Mouse (Mus musculus) hindbrain, embryonic 11.5 days (tissue): ENCODE data around the gene Ip6k3. TPM values are rescaled to one million over a fixed set of nuclear protein-coding genes. Genes with fewer than 3 reads are reported as not detected.

Source experiments
- ATAC-seq: fragments of 200-750 bp; cut with Nextera tagmentation; 2 replicates; pipeline ENCODE4 v1.8.0; 2017; ENCODE audit warnings: mild to moderate bottlenecking, moderate TSS enrichment, moderate library complexity; ENCODE audit not compliant: low FRiP score
- DNase-seq: peaks from one replicate; pipeline ENCODE4 v3.0.0-alpha.2; 2015; ENCODE audit warnings: low spot score
- H3K27ac ChIP-seq: fragments of 300-500 bp; sonication (generic); 2 replicates; pipeline ENCODE4 v1.5.1; 2014; ENCODE audit warnings: mild to moderate bottlenecking, low read depth, low read length
- H3K27me3 ChIP-seq: fragments of 300-500 bp; sonication (generic); 2 replicates; pipeline ENCODE4 v1.6.1; 2014; ENCODE audit warnings: mild to moderate bottlenecking, low read length, moderate library complexity, mixed read lengths; ENCODE audit not compliant: control insufficient read depth, insufficient read depth
- H3K36me3 ChIP-seq: fragments of 300-500 bp; sonication (generic); 2 replicates; pipeline ENCODE4 v1.6.1; 2014; ENCODE audit warnings: mild to moderate bottlenecking, low read length, moderate library complexity, mixed read lengths; ENCODE audit not compliant: control insufficient read depth, insufficient read depth
- H3K4me1 ChIP-seq: fragments of 300-500 bp; sonication (generic); replicated peaks from 2 replicates; pipeline ENCODE4 v1.6.1; 2014; ENCODE audit warnings: low read length, mixed read lengths; ENCODE audit not compliant: control insufficient read depth, insufficient read depth
- H3K4me2 ChIP-seq: fragments of 300-500 bp; sonication (generic); replicated peaks from 2 replicates; pipeline ENCODE4 v1.6.1; 2014; ENCODE audit warnings: mild to moderate bottlenecking, low read depth, low read length
- H3K4me3 ChIP-seq: fragments of 300-500 bp; sonication (generic); 2 replicates; pipeline ENCODE4 v1.5.1; 2014; ENCODE audit warnings: low read depth, low read length
- H3K9ac ChIP-seq: fragments of 300-500 bp; sonication (generic); 2 replicates; pipeline ENCODE4 v1.6.1; 2014; ENCODE audit warnings: low read depth, low read length
- H3K9me3 ChIP-seq: fragments of 300-500 bp; sonication (generic); 2 replicates; pipeline ENCODE4 v1.6.1; 2016; ENCODE audit warnings: low read length; ENCODE audit not compliant: control insufficient read depth
- WGBS: fragments of 180-500 bp; shearing (Covaris S2); extraction: QIAGEN DNeasy Blood & Tissue Kit; methylation state at CpG from one replicate; pipeline ENCODE4 v1.1.7; 2014; 5-methylcytosine and 5-hydroxymethylcytosine counted together
- polyA plus RNA-seq: library from polyadenylated mRNA; unstranded; fragments of >200 nt; fragmentation: Nextera tagmentation; extraction: Ambion mirVana; gene quantifications from 2 replicates; pipeline ENCODE4 v1.2.1, GENCODE M21; 2014

Gene Ip6k3
- polyA plus RNA-seq, 1 experiment from 2014 or later = 0.23 TPM

DNA sequence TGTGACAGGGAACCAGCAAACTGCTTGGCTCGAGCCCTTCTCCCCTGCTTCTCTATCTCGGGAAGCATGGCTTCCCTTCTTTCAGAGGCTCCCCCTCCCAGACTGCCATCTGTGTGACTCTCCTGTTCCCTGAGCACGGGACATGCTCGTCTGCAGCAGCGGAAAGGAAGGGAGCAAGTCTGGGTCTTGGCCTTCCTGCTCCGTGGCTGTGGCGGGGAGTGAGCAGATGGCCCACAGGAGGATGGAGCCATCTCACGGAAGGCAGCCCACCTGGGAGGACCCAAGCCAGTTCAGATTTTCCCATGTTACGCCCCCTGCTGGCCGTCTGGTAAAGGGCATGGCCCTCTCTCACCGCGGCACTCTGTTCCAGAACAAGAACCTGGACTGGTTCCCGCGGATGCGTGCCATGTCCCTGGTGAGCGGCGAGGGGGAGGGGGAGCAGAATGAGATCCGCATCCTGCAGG lies 47.0 kb downstream of the Ip6k3 start:
- H3K27ac ChIP-seq = no peak overlapping the region
- ATAC-seq (peak; percentile 22; the same call in 1 of the 2 replicates), DNase-seq (peak; percentile 80)
- WGBS = 9% methylated on average over 18 of the region's 18 CpGs
- H3K9ac ChIP-seq = no peak overlapping the region
- no peaks in the 10 kb centered on the region for H3K27me3 ChIP-seq
- no peak overlapping the region for H3K4me3 ChIP-seq
- H3K4me1 ChIP-seq = peaks cover 7% of the 10 kb centered on the region; the same call in 1 of the 2 replicates
- no peak overlapping the region for H3K4me2 ChIP-seq
- no peaks in the 10 kb centered on the region for H3K9me3 ChIP-seq
- 0 out of 2 replicates have a peak, but pooled peaks cover 5% of the 10 kb centered on the region for H3K36me3 ChIP-seq

DNA sequence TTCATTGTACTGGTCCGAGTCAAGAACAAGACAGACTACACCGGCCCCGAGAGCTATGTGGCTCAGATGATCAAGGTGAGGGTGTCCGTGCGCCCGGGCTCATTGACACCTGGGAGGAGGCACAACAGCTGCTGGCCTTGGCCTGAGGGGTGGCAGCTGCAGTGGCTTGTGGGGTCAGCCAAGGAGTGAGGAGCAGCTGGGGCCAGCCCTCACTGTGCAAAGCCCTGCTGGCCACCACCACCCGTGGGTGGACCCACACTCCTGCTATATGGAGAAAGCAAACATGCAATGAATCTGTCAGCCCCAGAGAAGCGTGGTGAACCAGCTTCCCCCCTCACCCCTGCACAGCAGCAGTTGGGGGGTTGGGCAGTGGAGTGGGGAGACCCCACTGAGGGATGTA lies 47.6 kb downstream of the Ip6k3 start:
- Histone ChIP-seq H3K27me3 (no peaks in the 10 kb centered on the region), H3K4me3 (no peak overlapping the region), H3K27ac (no peak overlapping the region), H3K36me3 (0 out of 2 replicates have a peak, but pooled peaks cover 5% of the 10 kb centered on the region), H3K9ac (no peak overlapping the region), H3K4me1 (peaks cover 7% of the 10 kb centered on the region; the same call in 1 of the 2 replicates), H3K9me3 (no peaks in the 10 kb centered on the region), H3K4me2 (no peak overlapping the region)
- DNase-seq = no peak
- 68% methylated on average over 8 of the region's 8 CpGs for WGBS
- no peak for ATAC-seq

DNA sequence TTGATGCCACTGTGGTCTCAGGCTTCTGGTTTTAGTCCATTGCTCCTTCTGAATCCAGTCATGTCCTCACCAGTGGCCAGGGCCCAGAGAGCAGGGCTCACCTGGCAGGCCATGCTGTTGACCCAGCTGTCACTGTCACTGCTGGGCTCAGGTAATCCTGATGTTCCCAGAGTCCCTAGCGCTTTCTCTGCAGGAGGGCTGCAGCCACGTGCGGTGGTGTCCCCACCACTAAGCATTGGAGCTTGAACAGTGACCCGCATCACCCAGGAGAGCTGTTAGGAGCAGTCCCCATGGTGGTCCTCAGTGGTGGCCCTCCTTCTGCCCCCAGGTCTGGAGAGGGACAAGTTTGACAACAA lies 48.1 kb downstream of the Ip6k3 start:
- Histone ChIP-seq H3K9me3 (no peaks in the 10 kb centered on the region), H3K27ac (no peak overlapping the region), H3K36me3 (0 out of 2 replicates have a peak, but pooled peaks cover 5% of the 10 kb centered on the region), H3K9ac (no peak overlapping the region), H3K27me3 (no peaks in the 10 kb centered on the region), H3K4me2 (no peak overlapping the region), H3K4me3 (no peak overlapping the region), H3K4me1 (peaks cover 7% of the 10 kb centered on the region; the same call in 1 of the 2 replicates)
- DNase-seq = no peak
- WGBS = 76% methylated on average over 4 of the region's 4 CpGs
- ATAC-seq = no peak

DNA sequence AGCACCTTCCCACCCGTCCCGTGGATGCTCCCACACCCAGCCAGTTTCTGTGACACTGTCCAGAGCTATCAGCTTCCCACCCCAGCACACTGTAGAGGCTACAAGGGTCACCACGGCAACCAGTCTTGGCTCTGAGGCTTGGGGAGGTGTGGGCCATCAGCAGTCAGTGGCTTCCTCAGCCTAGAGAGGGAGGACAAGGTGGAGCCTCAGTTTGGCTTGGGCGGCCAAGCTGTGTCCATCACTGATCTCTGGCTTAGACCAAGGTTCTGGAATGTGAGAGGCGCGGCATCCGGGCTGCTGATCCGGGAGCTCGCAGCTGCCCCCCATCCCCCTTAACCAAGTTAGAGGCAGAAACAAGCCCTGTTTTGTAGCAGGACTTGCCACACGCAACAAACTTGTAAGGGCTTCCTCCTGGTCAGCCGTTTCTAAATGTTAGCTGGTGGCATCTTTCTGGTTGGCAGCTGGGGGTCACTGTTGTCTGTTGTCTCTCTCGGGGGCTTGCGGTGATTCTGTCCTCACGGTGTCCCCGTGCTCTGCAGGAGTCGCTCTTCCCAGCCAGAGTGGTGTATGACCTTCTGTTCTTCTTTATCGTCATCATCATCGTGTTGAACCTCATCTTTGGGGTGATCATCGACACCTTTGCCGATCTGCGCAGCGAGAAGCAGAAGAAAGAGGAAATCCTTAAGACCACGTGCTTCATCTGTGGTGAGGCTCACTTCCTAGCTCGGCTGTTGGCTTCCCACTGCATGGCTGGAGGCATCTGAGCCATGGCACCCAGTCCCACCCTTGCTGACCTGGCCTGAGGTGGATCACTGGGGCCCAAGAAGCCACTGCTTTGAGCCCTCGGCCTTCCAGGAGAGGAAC lies 48.7 kb downstream of the Ip6k3 start:
- no peak overlapping the region for H3K9ac ChIP-seq
- WGBS = 84% methylated on average over 25 of the region's 25 CpGs
- H3K4me2 ChIP-seq = no peak overlapping the region
- no peaks in the 10 kb centered on the region for H3K27me3 ChIP-seq
- H3K4me3 ChIP-seq = no peak overlapping the region
- peaks cover 7% of the 10 kb centered on the region; the same call in 1 of the 2 replicates for H3K4me1 ChIP-seq
- DNase-seq = no peak
- 0 out of 2 replicates have a peak, but pooled peaks cover 5% of the 10 kb centered on the region for H3K36me3 ChIP-seq
- ATAC-seq = no peak
- H3K9me3 ChIP-seq = no peaks in the 10 kb centered on the region
- H3K27ac ChIP-seq = no peak overlapping the region

DNA sequence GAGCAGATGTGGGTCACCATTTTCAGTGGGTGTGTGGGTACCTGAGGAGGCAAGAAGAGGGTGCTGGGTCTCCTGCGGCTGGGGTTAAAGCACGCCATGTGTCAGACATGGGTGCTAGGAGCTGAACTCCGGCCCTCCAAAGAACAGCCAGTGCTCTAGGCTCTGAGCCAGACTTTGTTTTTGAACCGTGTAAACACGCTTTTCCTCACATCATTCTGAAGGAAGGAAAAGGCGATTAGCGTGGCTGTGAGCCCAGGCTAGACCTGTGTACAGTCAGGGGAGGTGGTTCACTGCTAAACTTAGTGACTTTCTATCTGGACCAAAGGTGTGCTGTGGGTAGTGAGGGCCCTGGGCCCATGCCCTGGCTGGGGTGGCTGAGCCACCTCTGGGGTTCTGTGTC lies 57.5 kb downstream of the Ip6k3 start:
- Histone ChIP-seq H3K4me2 (no peak overlapping the region), H3K9me3 (no peaks in the 10 kb centered on the region), H3K27me3 (no peaks in the 10 kb centered on the region), H3K4me3 (no peak overlapping the region), H3K4me1 (no peaks in the 10 kb centered on the region), H3K27ac (no peak overlapping the region), H3K36me3 (no peaks in the 10 kb centered on the region), H3K9ac (no peak overlapping the region)
- DNase-seq (no peak), ATAC-seq (no peak)
- 93% methylated on average over 7 of the region's 7 CpGs for WGBS

DNA sequence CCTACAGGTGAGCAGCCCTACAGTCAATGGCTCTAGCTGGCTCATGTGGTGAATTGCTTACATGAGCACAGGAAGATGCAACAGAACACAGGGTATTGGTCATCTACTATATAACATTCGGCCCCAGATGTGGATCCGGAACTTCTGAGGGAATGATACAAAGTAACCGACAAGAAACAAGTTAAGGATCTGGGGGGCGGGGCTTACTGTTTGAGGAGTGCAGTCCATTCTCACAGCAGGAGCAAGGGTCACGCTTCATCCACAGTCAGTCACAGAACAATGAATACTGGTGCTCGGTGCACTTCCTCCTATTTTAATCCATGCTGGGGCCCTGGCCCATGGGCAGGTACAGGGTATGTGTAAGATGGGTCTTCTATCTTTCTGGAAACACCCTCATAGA lies 59.7 kb downstream of the Ip6k3 start:
- Histone ChIP-seq H3K4me1 (no peaks in the 10 kb centered on the region), H3K27me3 (no peaks in the 10 kb centered on the region), H3K27ac (no peak overlapping the region), H3K4me3 (no peak overlapping the region), H3K9me3 (no peaks in the 10 kb centered on the region), H3K36me3 (no peaks in the 10 kb centered on the region), H3K9ac (no peak overlapping the region), H3K4me2 (no peak overlapping the region)
- DNase-seq = no peak
- WGBS = 75% methylated on average over 6 of the region's 6 CpGs
- no peak for ATAC-seq

DNA sequence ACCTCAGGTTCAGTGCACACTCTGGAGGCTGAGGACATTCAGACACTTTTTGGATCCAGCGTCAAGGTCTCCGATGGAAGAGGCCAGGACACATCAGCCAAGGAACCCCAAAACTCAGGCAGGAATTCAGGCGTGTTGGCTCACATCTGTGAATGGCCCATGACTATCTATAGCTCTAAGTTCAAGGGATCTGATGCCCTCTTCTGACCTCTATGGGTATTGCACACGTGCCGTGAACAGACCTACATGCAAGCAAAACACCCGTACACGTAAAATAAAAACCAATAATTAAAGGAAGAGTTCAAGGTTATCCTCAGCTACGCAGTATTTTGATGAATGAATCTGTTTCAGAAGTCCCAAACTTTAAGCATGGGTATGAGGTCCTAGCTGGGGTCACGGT lies 60.9 kb downstream of the Ip6k3 start:
- H3K27ac ChIP-seq = no peak overlapping the region
- no peak overlapping the region for H3K4me2 ChIP-seq
- no peaks in the 10 kb centered on the region; the same call in 1 of the 2 replicates for H3K4me1 ChIP-seq
- no peak for ATAC-seq
- H3K36me3 ChIP-seq = no peaks in the 10 kb centered on the region
- H3K9ac ChIP-seq = no peak overlapping the region
- H3K27me3 ChIP-seq = no peaks in the 10 kb centered on the region
- WGBS = 86% methylated on average over 9 of the region's 9 CpGs
- H3K9me3 ChIP-seq = no peaks in the 10 kb centered on the region
- DNase-seq = peak; percentile 47
- H3K4me3 ChIP-seq = no peak overlapping the region

DNA sequence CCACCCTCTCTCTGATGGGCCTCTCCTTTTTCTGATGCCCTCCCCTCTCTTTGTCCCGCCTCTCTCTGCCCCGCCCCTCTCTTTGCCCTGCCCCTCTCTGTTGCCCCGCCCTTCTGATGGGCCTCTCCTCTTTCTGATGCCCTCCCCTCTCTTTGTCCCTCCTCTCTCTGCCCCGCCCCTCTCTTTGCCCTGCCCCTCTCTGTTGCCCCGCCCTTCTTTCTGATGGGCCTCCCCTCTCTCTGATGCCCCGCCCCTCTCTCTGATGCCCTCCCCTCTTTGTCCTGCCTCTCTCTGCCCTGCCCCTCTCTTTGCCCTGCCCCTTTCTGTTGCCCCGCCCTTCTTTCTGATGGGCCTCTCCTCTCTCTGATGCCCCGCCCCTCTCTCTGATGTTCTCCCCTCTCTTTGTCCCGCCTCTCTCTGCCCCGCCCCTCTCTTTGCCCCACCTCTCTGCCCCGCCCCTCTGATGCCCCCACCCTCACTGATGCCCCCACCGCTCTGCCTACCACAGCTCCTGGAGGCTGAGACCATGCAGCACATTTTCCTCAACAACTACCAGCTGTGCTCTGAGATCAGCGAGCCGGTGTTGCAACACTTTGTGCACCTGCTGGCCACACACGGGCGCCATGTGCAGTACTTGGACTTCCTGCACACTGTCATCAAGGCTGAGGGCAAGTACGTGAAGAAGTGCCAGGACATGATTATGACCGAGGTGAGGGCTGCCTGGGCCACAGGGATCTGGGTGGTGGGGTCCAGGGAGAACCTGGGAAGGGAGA lies 61.7 kb downstream of the Ip6k3 start:
- no peaks in the 10 kb centered on the region; the same call in 1 of the 2 replicates for H3K4me1 ChIP-seq
- H3K9me3 ChIP-seq = no peaks in the 10 kb centered on the region
- no peak overlapping the region for H3K9ac ChIP-seq
- no peaks in the 10 kb centered on the region for H3K36me3 ChIP-seq
- DNase-seq (no peak), ATAC-seq (no peak)
- WGBS = 69% methylated on average over 14 of the region's 18 CpGs
- H3K4me3 ChIP-seq = no peak overlapping the region
- H3K27ac ChIP-seq = no peak overlapping the region
- no peaks in the 10 kb centered on the region for H3K27me3 ChIP-seq
- no peak overlapping the region for H3K4me2 ChIP-seq
